Mouse (Mus musculus) testis, adult 2 months (tissue): Measurements from ENCODE around the gene Pan3. TPM values are rescaled to one million over a fixed set of nuclear protein-coding genes. Genes with fewer than 3 reads are reported as not detected.
A peak's percentile ranks its signal among the peaks of the same experiment; 100 is the strongest.

Experiments
- H3K27ac ChIP-seq: fragments of 200-500 bp; 2 replicates; pipeline ENCODE4 v1.5.1; 2012; ENCODE audit warnings: low read depth, low read length; ENCODE audit not compliant: control insufficient read depth, insufficient read depth
- H3K27me3 ChIP-seq: fragments of 200-500 bp; 2 replicates; pipeline ENCODE4 v1.6.1; 2012; ENCODE audit warnings: mild to moderate bottlenecking, low read length, moderate library complexity; ENCODE audit not compliant: control insufficient read depth, insufficient read depth
- H3K36me3 ChIP-seq: fragments of 200-500 bp; 2 replicates; pipeline ENCODE4 v1.6.1; 2012; ENCODE audit warnings: mild to moderate bottlenecking, low read length; ENCODE audit not compliant: control insufficient read depth, insufficient read depth
- H3K4me1 ChIP-seq: fragments of 200-500 bp; 2 replicates; pipeline ENCODE4 v1.6.1; 2012; ENCODE audit warnings: low read length; ENCODE audit not compliant: control insufficient read depth, insufficient read depth
- H3K4me3 ChIP-seq: fragments of 200-500 bp; 2 replicates; pipeline ENCODE4 v1.5.1; 2012; ENCODE audit warnings: low read depth, mild to moderate bottlenecking, low read length, moderate library complexity, mixed read lengths; ENCODE audit not compliant: control insufficient read depth
- CTCF ChIP-seq: fragments of 200-500 bp; IDR thresholded peaks from 2 replicates; pipeline ENCODE4 v1.5.1; 2012; ENCODE audit warnings: low read depth, mild to moderate bottlenecking, inconsistent platforms, low read length, moderate library complexity; ENCODE audit not compliant: control insufficient read depth, insufficient read depth, insufficient replicate concordance
- POLR2A ChIP-seq: fragments of 200-500 bp; IDR thresholded peaks from 2 replicates; pipeline ENCODE4 v1.6.1; 2012; ENCODE audit warnings: low read depth, mild to moderate bottlenecking, inconsistent platforms, low read length, moderate library complexity; ENCODE audit not compliant: control insufficient read depth
- polyA plus RNA-seq: library from polyadenylated mRNA; depleted of rRNA; stranded (reverse); fragments of >200 nt; gene quantifications from 2 replicates; pipeline ENCODE4 v1.2.3, GENCODE M21; 2012

The Pan3 gene
- polyA plus RNA-seq, 1 experiment, result 94.5 TPM

- H3K27ac ChIP-seq, result no peak overlapping the region
- H3K4me3 ChIP-seq, result no peak overlapping the region; the same call in none of the 2 replicates
- H3K4me1 ChIP-seq, result peaks cover 3% of the 10 kb centered on the region
- no peaks in the 10 kb centered on the region for H3K36me3 ChIP-seq
- no peak for TF ChIP-seq POLR2A
- no peak for TF ChIP-seq CTCF
- H3K27me3 ChIP-seq, result no peaks in the 10 kb centered on the region
Observed at GRCm38 (mm10) chr5:147563511-147564139, 133.7 kb downstream of the Pan3 start.

DNA sequence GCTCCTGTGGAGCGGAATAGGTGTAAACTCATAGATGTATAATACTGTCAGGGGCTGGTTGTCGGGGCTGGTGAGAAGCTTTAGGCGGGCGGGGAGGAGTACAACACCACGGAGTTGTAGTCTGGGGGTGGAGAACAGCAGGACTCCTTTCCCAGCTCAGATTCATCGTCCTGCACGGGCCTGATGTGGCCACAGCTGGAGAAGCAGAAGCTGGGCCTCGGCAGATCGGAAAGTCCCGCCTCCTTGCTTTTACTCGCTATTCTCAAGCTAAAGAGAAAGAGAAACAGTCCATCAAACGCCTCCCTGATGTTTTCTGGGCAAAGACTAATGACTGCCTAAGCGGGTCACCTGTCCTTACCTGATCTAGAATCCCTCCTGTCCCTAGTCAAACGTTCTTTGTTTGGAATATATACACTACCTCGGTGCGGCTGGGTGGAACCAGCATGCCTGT, 134.2 kb downstream of the Pan3 start:
- Histone ChIP-seq H3K4me1 (peaks cover 3% of the 10 kb centered on the region), H3K27ac (no peak overlapping the region), H3K27me3 (no peaks in the 10 kb centered on the region), H3K36me3 (no peaks in the 10 kb centered on the region), H3K4me3 (peak overlapping the region; percentile 33)
- TF ChIP-seq POLR2A (no peak), CTCF (no peak)

DNA sequence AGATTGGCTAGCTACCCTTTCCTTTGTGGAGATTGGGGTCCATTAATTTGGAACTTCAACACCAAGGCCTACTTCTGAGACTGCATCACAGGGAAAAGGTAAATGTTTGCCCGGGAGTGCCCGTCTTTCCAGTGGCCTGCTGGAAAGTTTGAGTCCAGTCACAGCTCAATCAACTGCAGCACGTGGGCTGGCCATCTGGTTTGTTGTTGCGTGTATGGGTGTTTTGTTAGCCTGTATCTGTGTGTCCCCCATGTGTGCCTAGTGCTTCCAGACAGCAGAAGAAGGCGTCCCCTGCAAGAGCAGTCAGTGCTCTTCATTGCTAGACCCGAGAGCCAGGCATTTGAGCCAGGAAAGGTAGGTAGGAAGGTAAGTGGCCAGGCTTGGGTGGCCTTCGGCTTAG, 135.5 kb downstream of the Pan3 start:
- no peak overlapping the region for H3K4me3 ChIP-seq
- H3K36me3 ChIP-seq, result no peaks in the 10 kb centered on the region
- no peak overlapping the region for H3K27ac ChIP-seq
- no peaks in the 10 kb centered on the region for H3K27me3 ChIP-seq
- TF ChIP-seq CTCF (no peak), POLR2A (no peak)
- peaks cover 3% of the 10 kb centered on the region for H3K4me1 ChIP-seq

- H3K4me1 ChIP-seq, result peaks cover 3% of the 10 kb centered on the region
- TF ChIP-seq CTCF (no peak), POLR2A (no peak)
- H3K27me3 ChIP-seq, result no peaks in the 10 kb centered on the region
- no peak overlapping the region for H3K4me3 ChIP-seq
- H3K36me3 ChIP-seq, result no peaks in the 10 kb centered on the region
- no peak overlapping the region for H3K27ac ChIP-seq
Observed at GRCm38 (mm10) chr5:147566335-147566734, 136.4 kb downstream of the Pan3 start.

GRCm38 (mm10) chr5:147572695-147573094, 142.7 kb downstream of the Pan3 start:
- TF ChIP-seq POLR2A (no peak), CTCF (no peak)
- H3K36me3 ChIP-seq, result no peaks in the 10 kb centered on the region
- no peaks in the 10 kb centered on the region for H3K27me3 ChIP-seq
- H3K4me1 ChIP-seq, result no peaks in the 10 kb centered on the region
- no peak overlapping the region for H3K4me3 ChIP-seq
- no peak overlapping the region for H3K27ac ChIP-seq

DNA sequence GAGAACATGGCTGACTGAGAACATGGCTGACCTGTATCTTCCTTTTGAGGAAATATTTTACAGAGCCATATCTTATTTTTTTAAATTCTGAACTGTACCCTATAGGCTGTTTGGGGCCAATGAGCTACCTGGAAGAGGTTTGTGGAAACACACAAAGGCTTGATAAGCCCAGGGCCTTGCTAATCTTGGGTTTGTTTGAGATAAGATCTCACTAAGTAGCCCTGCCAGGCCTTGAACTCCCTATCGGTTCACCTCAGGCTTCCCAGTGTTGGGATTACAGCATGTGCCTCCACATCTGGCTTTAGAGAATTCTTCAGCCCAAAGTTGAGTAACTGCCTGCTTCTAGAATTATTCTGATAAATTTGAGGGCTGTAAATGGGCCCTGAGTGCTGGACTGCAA, 143.6 kb downstream of the Pan3 start:
- no peak overlapping the region for H3K4me3 ChIP-seq
- H3K4me1 ChIP-seq, result no peaks in the 10 kb centered on the region
- no peak for TF ChIP-seq CTCF
- TF ChIP-seq POLR2A, result no peak
- H3K27ac ChIP-seq, result no peak overlapping the region
- H3K27me3 ChIP-seq, result no peaks in the 10 kb centered on the region
- no peaks in the 10 kb centered on the region for H3K36me3 ChIP-seq

DNA sequence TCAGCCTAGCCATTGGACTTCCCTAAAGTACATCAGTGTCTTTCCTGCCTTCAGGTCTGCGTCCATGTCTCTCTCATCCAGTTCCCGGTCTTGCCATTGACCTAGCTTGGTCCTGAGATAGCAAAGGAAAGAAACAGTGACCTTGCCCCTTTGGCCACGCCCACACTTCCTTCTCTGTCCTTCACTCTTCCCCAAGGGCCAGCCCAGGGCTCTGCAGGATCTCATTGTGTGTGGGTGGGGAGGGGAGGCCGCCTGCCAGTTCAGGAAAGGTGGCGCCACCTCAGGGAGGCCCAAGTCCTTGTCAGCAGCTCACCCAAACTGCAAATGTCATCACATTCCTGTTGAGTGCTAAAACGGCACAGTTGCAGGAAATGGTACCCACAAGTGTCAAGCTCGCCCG, 144.6 kb downstream of the Pan3 start:
- H3K4me3 ChIP-seq, result no peak overlapping the region
- no peaks in the 10 kb centered on the region for H3K36me3 ChIP-seq
- no peak for TF ChIP-seq CTCF
- no peak for TF ChIP-seq POLR2A
- no peak overlapping the region for H3K27ac ChIP-seq
- no peaks in the 10 kb centered on the region for H3K27me3 ChIP-seq
- H3K4me1 ChIP-seq, result no peaks in the 10 kb centered on the region

- H3K4me3 ChIP-seq, result no peak overlapping the region
- no peak overlapping the region for H3K27ac ChIP-seq
- no peaks in the 10 kb centered on the region for H3K36me3 ChIP-seq
- H3K4me1 ChIP-seq, result no peaks in the 10 kb centered on the region
- no peak for TF ChIP-seq CTCF
- TF ChIP-seq POLR2A, result no peak
- H3K27me3 ChIP-seq, result no peaks in the 10 kb centered on the region
Observed at GRCm38 (mm10) chr5:147577003-147577402, 147.0 kb downstream of the Pan3 start.
